Mouse (Mus musculus): ENCODE results near the gene Kcne1. TPM values are rescaled to one million over a fixed set of nuclear protein-coding genes. Genes with fewer than 3 reads are reported as not detected.

The Kcne1 gene
- total RNA-seq, 1 experiment from 2014 or later: not detected

- ATAC-seq (replicated peaks; ENCODE audit: low read depth, poor library complexity, severe bottlenecking): no peak
These were observed 43.1 kb downstream of the Kcne1 start for GRCm38 (mm10) chr16:92316049-92316738.

DNA sequence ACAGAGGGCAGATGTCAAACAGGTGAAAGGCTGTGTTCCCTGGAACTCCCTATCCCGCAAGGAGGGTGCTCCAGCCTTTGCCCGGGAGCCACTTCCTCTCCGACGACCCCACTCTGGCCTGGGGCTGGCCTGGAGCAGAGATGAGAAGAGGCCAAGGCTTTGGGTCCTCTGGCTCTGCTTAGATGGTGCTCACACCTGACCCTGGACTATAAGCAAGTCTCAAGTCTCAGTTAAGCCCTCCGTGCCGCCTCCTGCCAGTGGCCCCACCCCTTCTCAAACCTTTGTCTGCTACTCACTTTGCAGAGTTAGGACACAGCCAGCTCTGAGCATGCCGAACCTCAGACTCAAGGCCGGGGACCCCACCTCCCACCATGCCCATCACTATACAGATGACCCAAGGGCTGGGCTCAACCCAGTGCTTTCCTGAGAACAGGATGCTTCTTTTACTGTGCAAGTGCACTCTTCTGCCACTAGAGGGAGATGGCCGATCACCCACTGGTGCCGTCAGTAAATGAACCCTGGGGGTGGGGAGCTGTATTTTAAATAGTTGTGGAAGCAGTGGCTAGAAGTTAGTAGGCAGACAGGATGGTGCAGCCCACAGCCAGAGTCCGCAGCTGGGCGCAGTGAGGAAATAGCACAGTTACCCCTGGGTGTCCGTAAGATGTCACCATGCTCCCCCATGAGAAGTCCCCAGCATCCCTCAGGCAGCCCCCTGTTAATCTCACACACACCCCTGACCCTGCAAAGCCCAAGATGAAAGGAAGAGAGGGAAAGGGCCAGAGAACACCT lies 45.1 kb downstream of the Kcne1 start:
- ATAC-seq (replicated peaks; ENCODE audit: low read depth, poor library complexity, severe bottlenecking): peak; percentile 88

DNA sequence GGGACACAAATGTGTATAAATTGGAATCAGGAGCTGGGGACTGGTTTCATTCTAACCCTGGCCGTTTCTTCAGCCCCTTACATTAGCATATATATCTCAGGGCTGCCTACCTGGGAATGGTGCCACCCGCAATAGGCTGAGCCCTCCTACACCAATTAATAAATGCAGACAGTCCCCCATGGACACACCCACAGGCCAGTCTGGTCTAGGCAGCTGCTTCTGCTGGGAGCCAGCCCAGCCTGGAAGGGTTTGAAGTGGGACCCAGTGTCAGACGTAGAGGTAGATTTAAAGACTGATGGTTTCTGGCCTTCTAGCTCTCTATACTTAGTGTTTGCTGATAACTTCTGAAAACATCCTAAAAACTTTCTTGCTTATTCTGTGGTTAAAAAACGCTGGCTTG lies 50.1 kb downstream of the Kcne1 start:
- no peak for ATAC-seq (replicated peaks; ENCODE audit: low read depth, poor library complexity, severe bottlenecking)

DNA sequence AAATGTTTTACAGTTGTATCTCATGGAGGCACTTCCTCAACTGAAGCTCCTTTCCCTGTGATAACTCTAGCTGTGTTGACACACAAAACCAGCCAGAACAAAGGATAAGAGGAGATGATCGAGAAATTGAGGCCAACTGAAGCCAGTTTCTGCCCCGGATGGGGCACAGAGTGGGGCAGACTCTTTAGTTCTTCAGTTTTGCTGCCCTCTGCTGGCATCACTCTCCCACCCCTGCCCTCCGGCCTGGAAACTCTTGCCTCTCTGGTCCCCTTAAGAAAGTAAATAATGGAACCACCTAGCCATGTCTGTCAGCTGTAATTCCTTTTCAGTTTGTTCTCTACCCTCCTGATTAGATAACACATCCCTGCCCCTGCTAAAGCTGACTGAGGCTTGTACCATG lies 51.3 kb downstream of the Kcne1 start:
- ATAC-seq (replicated peaks; ENCODE audit: low read depth, poor library complexity, severe bottlenecking): no peak

GRCm38 (mm10) chr16:92305519-92305918 lies 53.7 kb downstream of the Kcne1 start:
- ATAC-seq (replicated peaks; ENCODE audit: low read depth, poor library complexity, severe bottlenecking): no peak

- ATAC-seq (replicated peaks; ENCODE audit: low read depth, poor library complexity, severe bottlenecking): no peak
These were observed 56.8 kb downstream of the Kcne1 start for GRCm38 (mm10) chr16:92302506-92302905.

DNA sequence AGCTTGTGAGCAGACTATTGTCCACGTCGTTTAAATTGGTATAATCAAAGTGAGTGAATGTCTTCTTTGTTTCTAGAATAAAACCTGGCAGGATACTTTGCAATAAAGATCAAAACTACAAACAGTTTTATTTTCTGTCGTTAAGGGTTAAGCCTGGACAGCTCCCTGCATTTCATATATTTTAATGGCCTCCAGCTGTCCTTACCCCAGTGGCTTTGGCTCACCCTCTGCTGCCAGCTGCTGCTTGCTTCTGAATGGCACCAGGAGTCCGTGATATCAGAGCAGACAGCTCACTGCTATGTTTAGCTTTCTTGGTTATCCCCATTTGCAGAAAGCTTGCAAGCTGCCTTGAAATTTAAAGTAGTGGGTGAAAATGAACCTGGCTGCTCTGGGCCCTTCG lies 57.3 kb downstream of the Kcne1 start:
- no peak for ATAC-seq (replicated peaks; ENCODE audit: low read depth, poor library complexity, severe bottlenecking)

- ATAC-seq (replicated peaks; ENCODE audit: low read depth, poor library complexity, severe bottlenecking): peak; percentile 40
These were observed 57.9 kb downstream of the Kcne1 start for GRCm38 (mm10) chr16:92301412-92301806.

DNA sequence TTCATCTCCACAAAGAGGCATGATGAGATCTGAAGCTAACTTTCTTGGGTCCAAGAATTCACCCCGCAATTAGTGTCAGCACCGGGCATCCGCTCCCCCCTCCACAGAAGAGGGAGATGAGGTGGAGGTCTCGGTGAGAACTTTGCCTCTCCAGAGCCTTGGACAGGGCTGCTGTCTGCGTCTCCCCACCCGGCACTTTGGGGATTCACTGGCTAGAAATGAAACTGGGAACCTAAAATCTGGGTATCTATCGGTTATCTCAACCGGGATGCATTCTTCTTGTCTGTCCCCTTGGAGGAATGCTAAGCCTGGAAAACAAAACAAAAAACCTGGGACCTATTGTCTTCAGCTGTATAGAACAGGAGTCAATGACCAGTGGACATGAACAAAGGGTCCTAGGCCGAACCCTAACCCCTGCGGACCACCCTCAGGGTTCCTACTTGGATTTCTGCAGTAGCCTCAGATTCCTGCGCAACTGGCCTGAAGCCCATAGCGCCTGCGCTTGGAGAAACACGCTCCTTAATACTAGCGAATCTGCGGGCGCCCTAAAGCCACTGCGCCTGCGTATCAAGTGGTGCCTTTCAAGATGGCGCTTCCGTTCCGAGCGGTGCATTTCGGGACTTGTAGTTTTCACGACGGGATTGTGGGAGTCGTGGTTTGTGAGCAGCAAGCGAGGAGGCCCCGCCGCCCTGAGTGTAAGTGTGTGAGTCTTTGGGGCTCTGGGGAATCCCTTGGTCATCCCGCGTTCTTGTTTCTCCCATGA lies 58.4 kb downstream of the Kcne1 start, which contains the start of gene Smim11:
Gene Smim11 (plus strand): TSS at position 638 of the 763 bp plus-strand sequence.
- ATAC-seq (replicated peaks; ENCODE audit: low read depth, poor library complexity, severe bottlenecking): peak; percentile 89

Other genes with a start within 250 kb of the Kcne1 start
- not detected in 2 replicates for gene Kcne2, start 67.1 kb downstream of the Kcne1 start, total RNA-seq (2017)
- 144 and 171 TPM in 2 replicates for gene Smim11, start 58.2 kb downstream of the Kcne1 start, total RNA-seq (2017)
- gene Fam243, start 38.0 kb downstream of the Kcne1 start, total RNA-seq (2017): not detected in 2 replicates
- 7.6 and 13.8 TPM in 2 replicates for gene Rcan1, start 111.4 kb upstream of the Kcne1 start, total RNA-seq (2017)
- gene Clic6, start 126.3 kb upstream of the Kcne1 start, total RNA-seq (2017): not detected in 2 replicates